Mouse (Mus musculus) CH12.LX (cell line): ENCODE data around the gene Arpp21. TPM values are rescaled to one million over a fixed set of nuclear protein-coding genes. Genes with fewer than 3 reads are reported as not detected.

Experiments
- DNase-seq: peaks from one replicate; pipeline ENCODE4 v3.0.0-alpha.2; 2013; ENCODE audit errors: extremely low read depth
- H3K27ac ChIP-seq: 2 replicates; pipeline ENCODE4 v1.5.1; 2012; ENCODE audit warnings: low read depth, mild to moderate bottlenecking, control low read depth, moderate library complexity; ENCODE audit not compliant: insufficient read depth
- H3K27me3 ChIP-seq: replicated peaks from 2 replicates; pipeline ENCODE3; 2012; ENCODE audit warnings: inconsistent platforms
- H3K36me3 ChIP-seq, 2 experiments: replicated peaks in 1 of 2; 2 replicates each; pipeline versions ENCODE3 to v1.6.1; 2012; ENCODE audit warnings: inconsistent platforms in 1 of 2, low read length in 1 of 2, mild to moderate bottlenecking in 1 of 2, mixed read lengths in 1 of 2, moderate library complexity in 1 of 2; ENCODE audit not compliant: control insufficient read depth in 1 of 2, insufficient read depth in 1 of 2
- H3K4me1 ChIP-seq, 2 experiments: 2 replicates each; pipeline ENCODE4 v1.6.1; 2012; ENCODE audit warnings: inconsistent platforms in 1 of 2, moderate library complexity in 1 of 2; ENCODE audit not compliant: insufficient read depth in 2 of 2, control insufficient read depth in 1 of 2
- H3K4me2 ChIP-seq: 2 replicates; pipeline ENCODE4 v1.6.1; 2012; ENCODE audit warnings: low read depth, mild to moderate bottlenecking, control low read depth; ENCODE audit not compliant: poor library complexity, insufficient read depth, severe bottlenecking
- H3K4me3 ChIP-seq, 3 experiments: fragments of 150-350 bp in 1 of 3; sonication (generic) in 1 of 3; replicated peaks in 1 of 3; 2 replicates each; pipeline versions ENCODE3 to v1.5.1; 2011 to 2012; ENCODE audit warnings: low read depth in 2 of 3, low read length in 2 of 3, mild to moderate bottlenecking in 2 of 3, moderate library complexity in 2 of 3, control low read depth in 1 of 3, improper control_type of control experiment in 1 of 3, inconsistent platforms in 1 of 3, mixed read lengths in 1 of 3; ENCODE audit not compliant: poor library complexity in 1 of 3
- H3K79me2 ChIP-seq: replicated peaks from 2 replicates; pipeline ENCODE4 v1.6.1; 2012; ENCODE audit warnings: mild to moderate bottlenecking, moderate library complexity; ENCODE audit not compliant: control insufficient read depth, poor library complexity, insufficient read depth, severe bottlenecking; ENCODE audit errors: extremely low read depth
- H3K9ac ChIP-seq: 2 replicates; pipeline ENCODE4 v1.6.1; 2012; ENCODE audit warnings: low read depth, mild to moderate bottlenecking, control low read depth, moderate library complexity; ENCODE audit not compliant: insufficient read depth
- H3K9me3 ChIP-seq: replicated peaks from 2 replicates; pipeline ENCODE3; 2012; ENCODE audit warnings: low read length, inconsistent platforms, mixed read lengths
- CHD1 ChIP-seq: IDR thresholded peaks from 2 replicates; pipeline ENCODE4 v1.6.1; 2012; ENCODE audit warnings: low read depth, low read length, improper control_type of control experiment, inconsistent platforms
- CHD2 ChIP-seq: IDR thresholded peaks from 2 replicates; pipeline ENCODE4 v1.6.1; 2011; ENCODE audit warnings: low read length, improper control_type of control experiment
- CTCF ChIP-seq, 2 experiments: IDR thresholded peaks in 1 of 2; conservative IDR thresholded peaks in 1 of 2; 2 replicates each; pipeline ENCODE4 v1.5.1; 2011 to 2012; ENCODE audit warnings: low read depth in 2 of 2, low read length in 2 of 2, improper control_type of control experiment in 1 of 2, inconsistent platforms in 1 of 2, mild to moderate bottlenecking in 1 of 2, moderate library complexity in 1 of 2
- ETS1 ChIP-seq: conservative IDR thresholded peaks from 2 replicates; pipeline ENCODE4 v1.6.1; 2012; ENCODE audit warnings: low read depth, mild to moderate bottlenecking, inconsistent platforms, low read length, improper control_type of control experiment, moderate library complexity
- IRF4 ChIP-seq: IDR thresholded peaks from 2 replicates; pipeline ENCODE4 v1.6.1; 2014; ENCODE audit warnings: low read depth, mild to moderate bottlenecking, inconsistent platforms, low read length, improper control_type of control experiment
- JUN ChIP-seq: IDR thresholded peaks from 2 replicates; pipeline ENCODE4 v1.6.1; 2011; ENCODE audit warnings: low read depth, mild to moderate bottlenecking, low read length, improper control_type of control experiment, moderate library complexity; ENCODE audit not compliant: insufficient read depth
- MAX ChIP-seq: IDR thresholded peaks from 2 replicates; pipeline ENCODE4 v1.6.1; 2011; ENCODE audit warnings: low read length, improper control_type of control experiment
- MXI1 ChIP-seq: IDR thresholded peaks from 2 replicates; pipeline ENCODE4 v1.6.1; 2011; ENCODE audit warnings: mild to moderate bottlenecking, low read depth, low read length, improper control_type of control experiment
- PAX5 ChIP-seq: IDR thresholded peaks from 2 replicates; pipeline ENCODE4 v1.6.1; 2012; ENCODE audit warnings: low read length, inconsistent platforms, mixed read lengths
- POLR2A ChIP-seq: IDR thresholded peaks from 2 replicates; pipeline ENCODE4 v1.6.1; 2011; ENCODE audit warnings: low read depth, mild to moderate bottlenecking, improper control_type of control experiment, low read length
- POLR2AphosphoS2 ChIP-seq: IDR thresholded peaks from 2 replicates; pipeline ENCODE4 v1.6.1; 2011; ENCODE audit warnings: low read depth, low read length, improper control_type of control experiment
- RAD21 ChIP-seq: IDR thresholded peaks from 2 replicates; pipeline ENCODE4 v1.6.1; 2011; ENCODE audit warnings: low read depth, mild to moderate bottlenecking, low read length, improper control_type of control experiment, moderate library complexity
- RCOR1 ChIP-seq: conservative IDR thresholded peaks from 2 replicates; pipeline ENCODE4 v1.6.1; 2012; ENCODE audit warnings: low read depth, mild to moderate bottlenecking, inconsistent platforms, low read length, improper control_type of control experiment
- SIN3A ChIP-seq: IDR thresholded peaks from 2 replicates; pipeline ENCODE4 v1.6.1; 2012; ENCODE audit warnings: low read length, improper control_type of control experiment, inconsistent platforms
- SMC3 ChIP-seq: IDR thresholded peaks from 2 replicates; pipeline ENCODE4 v1.6.1; 2011; ENCODE audit warnings: low read depth, low read length, improper control_type of control experiment
- TBP ChIP-seq: conservative IDR thresholded peaks from 2 replicates; pipeline ENCODE4 v1.6.1; 2011; ENCODE audit warnings: low read depth, low read length, improper control_type of control experiment
- TCF12 ChIP-seq: IDR thresholded peaks from 2 replicates; pipeline ENCODE4 v1.6.1; 2014; ENCODE audit warnings: low read depth, mild to moderate bottlenecking, inconsistent platforms, low read length, improper control_type of control experiment
- UBTF ChIP-seq: IDR thresholded peaks from 2 replicates; pipeline ENCODE4 v1.6.1; 2012; ENCODE audit warnings: low read depth, mild to moderate bottlenecking, inconsistent platforms, low read length, improper control_type of control experiment, moderate library complexity
- USF1 ChIP-seq: IDR thresholded peaks from 2 replicates; pipeline ENCODE4 v1.6.1; 2014; ENCODE audit warnings: low read depth, mild to moderate bottlenecking, inconsistent platforms, low read length, improper control_type of control experiment
- USF2 ChIP-seq: conservative IDR thresholded peaks from 2 replicates; pipeline ENCODE4 v1.6.1; 2011; ENCODE audit warnings: low read depth, low read length, improper control_type of control experiment
- ZKSCAN1 ChIP-seq: IDR thresholded peaks from 2 replicates; pipeline ENCODE4 v1.6.1; 2012; ENCODE audit warnings: low read depth, inconsistent platforms, low read length, improper control_type of control experiment, borderline replicate concordance
- ZNF384 ChIP-seq: IDR thresholded peaks from 2 replicates; pipeline ENCODE4 v1.6.1; 2012; ENCODE audit warnings: low read depth, low read length, improper control_type of control experiment, inconsistent platforms
- dilution Hi-C: fragments of 300-500 bp; cut with MboI; formaldehyde crosslinking; loops from 2 replicates; pipeline ENCODE4 v1.14.3; 2020; ENCODE audit warnings: low sequenced_read_pairs; ENCODE audit not compliant: extremely low pct_unique_long_range_greater_than_20kb, extremely low pct_ligation_motif_present
- in situ Hi-C: fragments of 300-500 bp; cut with MboI; formaldehyde crosslinking; loops from 3 replicates; pipeline ENCODE4 v1.14.3; 2019; ENCODE audit warnings: low sequenced_read_pairs, low pct_ligation_motif_present, low pct_unique_long_range_greater_than_20kb, mixed read lengths
- polyA plus RNA-seq: library from polyadenylated mRNA; unstranded; fragments of >175 nt; gene quantifications from 2 replicates; pipeline ENCODE4 v1.2.1, GENCODE M21; 2012; ENCODE audit warnings: low read depth; ENCODE audit not compliant: insufficient read length
- total RNA-seq, 2 experiments: library from RNA; depleted of rRNA; stranded (reverse); fragments of 300-350 nt in 1 of 2; fragments of >200 nt in 1 of 2; gene quantifications; 2 replicates each; pipeline ENCODE4 v1.2.3; 2012 to 2014

Arpp21 gene
- total and polyA plus RNA-seq, 3 experiments = not detected

DNA sequence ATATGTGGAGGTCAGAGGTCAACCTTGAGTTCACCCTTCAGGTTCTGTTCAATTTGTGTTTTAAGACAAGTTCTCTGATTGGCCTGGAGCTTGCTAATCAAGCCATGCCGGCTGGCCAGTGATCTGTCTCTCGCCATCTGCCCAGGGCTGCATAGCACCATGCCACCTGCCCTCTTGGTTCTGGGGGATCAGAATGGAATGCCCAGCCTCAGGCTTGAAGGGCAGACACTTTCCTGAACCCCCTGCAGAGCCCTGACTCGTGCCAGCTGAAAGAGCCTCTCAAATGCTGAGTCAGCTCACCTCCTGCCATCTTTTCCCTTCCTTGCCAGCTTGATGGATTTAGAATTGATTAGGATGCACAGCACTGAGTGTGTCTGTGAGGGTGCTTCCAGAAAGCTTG lies 25.9 kb downstream of the Arpp21 start:
- DNase-seq = no peak
- Histone ChIP-seq H3K4me1 (no peaks in the 10 kb centered on the region), H3K4me2 (no peak overlapping the region), H3K27me3 (no peaks in the 10 kb centered on the region), H3K79me2 (no peaks in the 10 kb centered on the region)
- in situ Hi-C loops = no loop called here
- dilution Hi-C loops = no loop called here
- no peak for TF ChIP-seq CHD1
- no peak for TF ChIP-seq CHD2
- no peak for TF ChIP-seq MAX
- TF ChIP-seq, all 38 proteins: peak for 0
- Histone ChIP-seq H3K4me3 (no peak overlapping the region), H3K9me3 (peaks cover 68% of the 10 kb centered on the region), H3K9ac (no peak overlapping the region), H3K36me3 (no peaks in the 10 kb centered on the region), H3K27ac (no peak overlapping the region)

DNA sequence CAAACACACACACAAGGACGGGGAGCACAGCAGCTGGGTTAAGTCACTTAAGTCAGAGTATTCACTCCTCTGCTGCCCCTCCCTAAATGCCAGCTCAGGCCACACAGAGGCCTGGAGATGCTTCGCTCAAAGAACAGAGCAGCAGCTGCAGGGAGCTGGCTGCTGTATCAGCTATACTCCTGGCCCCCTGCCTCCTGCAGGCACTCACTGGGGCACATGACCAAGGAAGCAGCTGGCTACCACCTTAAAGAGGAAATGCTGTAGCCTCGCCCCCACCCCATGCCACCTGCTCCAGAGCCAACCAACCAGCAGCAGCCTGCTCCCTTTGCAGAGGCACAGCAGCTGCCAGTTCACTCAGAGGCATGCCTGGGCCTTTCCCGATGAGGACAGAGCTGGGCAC lies 28.0 kb downstream of the Arpp21 start:
- in situ Hi-C loops = no loop called here

DNA sequence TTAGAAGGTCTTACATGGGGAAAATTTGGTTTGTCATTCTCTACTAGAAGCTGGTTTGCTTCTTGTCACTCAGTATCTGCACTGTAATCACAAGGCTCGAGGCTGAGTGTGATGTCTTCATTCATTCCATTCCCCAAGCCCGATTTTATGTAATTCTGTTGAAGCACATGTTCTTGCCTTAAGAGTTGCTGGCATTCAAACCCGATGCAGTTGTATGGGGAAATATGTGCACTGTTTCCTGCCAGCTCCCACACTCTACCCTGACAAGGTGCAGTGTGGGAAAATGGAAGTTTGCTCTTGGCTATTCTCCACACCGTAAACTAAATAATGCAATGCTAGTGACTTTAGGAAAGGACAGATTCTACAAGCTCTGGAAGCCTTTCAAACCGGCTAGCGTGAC lies 37.4 kb downstream of the Arpp21 start:
- dilution Hi-C loops = no loop called here
- DNase-seq = no peak
- no peaks in the 10 kb centered on the region for H3K36me3 ChIP-seq

More for the DNA sequence above, 28.0 kb downstream of the Arpp21 start:
- peaks cover 65% of the 10 kb centered on the region for H3K9me3 ChIP-seq
- H3K79me2 ChIP-seq = no peaks in the 10 kb centered on the region
- no peaks in the 10 kb centered on the region for H3K36me3 ChIP-seq
- no peak overlapping the region for H3K4me3 ChIP-seq
- no peak overlapping the region for H3K9ac ChIP-seq
- no peak overlapping the region for H3K27ac ChIP-seq
- no peak for TF ChIP-seq CHD1
- no peak for TF ChIP-seq PAX5
- no peak for TF ChIP-seq USF2
- TF ChIP-seq USF1 = no peak
- TF ChIP-seq SIN3A = no peak
- no peak for TF ChIP-seq RAD21
- no peak for TF ChIP-seq TBP
- TF ChIP-seq POLR2A = no peak
- no peak for TF ChIP-seq IRF4
- TF ChIP-seq UBTF = no peak
- no peak for TF ChIP-seq ETS1
- TF ChIP-seq CHD2 = no peak
- dilution Hi-C loops = no loop called here
- no peaks in the 10 kb centered on the region for H3K27me3 ChIP-seq
- no peak for DNase-seq
- no peaks in the 10 kb centered on the region for H3K4me1 ChIP-seq
- H3K4me2 ChIP-seq = no peak overlapping the region

More for the DNA sequence above, 37.4 kb downstream of the Arpp21 start:
- no peak overlapping the region for H3K4me2 ChIP-seq
- H3K9ac ChIP-seq = no peak overlapping the region
- H3K4me3 ChIP-seq = no peak overlapping the region
- no peaks in the 10 kb centered on the region for H3K27me3 ChIP-seq
- TF ChIP-seq ZNF384 = no peak
- no peak for TF ChIP-seq POLR2AphosphoS2
- no peak for TF ChIP-seq TCF12
- TF ChIP-seq JUN = no peak
- no peak for TF ChIP-seq PAX5
- no peak for TF ChIP-seq CHD2
- no peak for TF ChIP-seq RCOR1
- no peak for TF ChIP-seq MXI1
- TF ChIP-seq USF1 = no peak
- no peak for TF ChIP-seq CTCF (conservative IDR thresholded peaks at IDR 0.05 in 1 of 2, IDR thresholded peaks at IDR 0.05 in 1 of 2; ENCODE audit: low read depth in 2 of 2, low read length in 2 of 2)
- no peak for TF ChIP-seq SMC3
- no peak for TF ChIP-seq ZKSCAN1
- no peak for TF ChIP-seq SIN3A
- no peaks in the 10 kb centered on the region for H3K4me1 ChIP-seq
- in situ Hi-C loops = no loop called here
- H3K79me2 ChIP-seq = no peaks in the 10 kb centered on the region
- H3K9me3 ChIP-seq = peaks cover 64% of the 10 kb centered on the region
- H3K27ac ChIP-seq = no peak overlapping the region
